Mouse (Mus musculus) thymus, postnatal 10 days (tissue): ENCODE data around the gene Mdm4.
A peak's percentile ranks its signal among the peaks of the same experiment; 100 is the strongest.
"Not testable (repeated sequence)": the region's sequence is repeated elsewhere in the genome, so short reads cannot be mapped to it uniquely, and the experiment has no call there.

Source experiments
- DNase-seq, 2 experiments: peaks; one replicate each; pipeline ENCODE4 v3.0.0; 2021; ENCODE audit warnings: low spot score in 2 of 2

Mdm4 gene

GRCm38 (mm10) chr1:133021391-133021790 lies 9.0 kb downstream of the Mdm4 start:
- DNase-seq: no peak

DNA sequence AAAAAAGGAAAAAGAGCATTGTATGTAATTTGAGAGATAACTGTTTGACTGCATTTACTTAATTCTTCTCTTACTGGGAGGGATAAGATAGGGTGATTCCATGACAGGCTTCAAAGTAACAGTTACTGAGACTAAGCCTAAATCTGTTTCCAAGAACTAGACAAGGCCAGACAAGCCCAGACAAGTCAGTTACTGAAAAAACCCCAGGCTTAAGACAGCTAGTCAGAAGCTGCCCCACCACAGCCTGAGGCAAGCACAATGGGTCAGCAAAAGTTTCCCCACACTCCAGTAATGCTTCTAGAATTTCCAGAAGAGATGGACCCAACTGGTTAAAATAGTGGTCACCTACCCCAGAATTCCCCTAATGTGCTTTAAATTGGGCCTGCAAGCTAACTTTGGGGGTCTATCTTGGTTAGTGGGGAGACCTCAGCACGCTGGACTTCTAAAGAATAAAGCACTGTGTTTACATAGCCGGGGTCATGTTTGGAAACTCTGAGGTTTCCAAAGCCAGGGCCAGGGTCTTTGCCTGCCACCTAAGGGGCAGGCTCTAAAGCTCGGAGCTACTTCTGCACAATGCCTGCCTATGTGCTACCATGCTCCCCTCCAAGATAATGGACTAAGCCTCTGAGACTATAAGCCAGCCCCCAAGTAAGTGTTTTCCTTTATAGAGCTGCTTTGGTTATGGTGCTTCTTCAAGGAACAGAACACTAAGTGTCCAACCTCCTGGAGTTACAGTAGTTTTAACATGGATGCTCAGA lies 10.0 kb downstream of the Mdm4 start:
- no peak for DNase-seq

GRCm38 (mm10) chr1:133019312-133019711 lies 11.0 kb downstream of the Mdm4 start:
- DNase-seq: no peak

DNA sequence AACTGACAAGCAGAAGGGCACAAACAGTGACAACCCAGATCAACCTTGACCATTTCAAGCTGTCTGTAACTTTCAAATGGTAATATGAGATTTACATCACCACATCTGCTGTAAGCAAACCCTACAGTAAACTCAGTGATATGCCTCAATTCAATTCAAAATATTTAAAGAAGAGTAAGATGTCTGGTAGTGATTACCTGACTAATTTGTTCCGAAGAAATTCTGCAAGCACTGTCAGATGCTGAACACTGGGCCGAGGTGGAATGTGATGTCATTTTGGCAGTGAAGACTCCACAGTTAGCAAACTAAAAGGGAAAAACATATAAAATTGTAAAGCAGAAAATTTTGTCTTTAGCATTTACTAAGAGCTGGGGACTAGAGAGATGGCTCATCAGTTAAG lies 11.8 kb downstream of the Mdm4 start:
- no peak for DNase-seq

GRCm38 (mm10) chr1:133016775-133017428 lies 13.5 kb downstream of the Mdm4 start:
- no peak for DNase-seq

DNA sequence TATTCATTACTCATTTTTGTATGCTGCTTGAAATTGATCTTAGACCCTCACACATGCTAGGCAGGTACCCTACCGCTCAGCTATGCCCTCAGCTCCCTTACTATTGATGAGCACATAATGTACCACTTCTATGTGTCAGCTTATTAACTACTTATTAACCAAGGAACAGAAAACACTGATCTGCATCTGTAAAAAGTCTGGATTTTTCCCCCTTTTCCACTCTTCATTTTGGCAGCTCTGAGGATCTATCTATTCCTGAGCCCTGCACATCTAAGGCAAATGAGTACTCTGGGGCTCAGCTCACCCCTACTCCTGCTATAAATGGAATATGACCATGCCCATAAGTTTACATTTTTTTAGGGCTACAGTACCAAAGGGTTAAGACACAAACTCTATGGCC lies 16.2 kb downstream of the Mdm4 start:
- no peak for DNase-seq

- no peak for DNase-seq
These were observed 17.0 kb downstream of the Mdm4 start for GRCm38 (mm10) chr1:133013331-133013730.

- peak; percentile 25 to 26 for DNase-seq
These were observed 18.2 kb downstream of the Mdm4 start for GRCm38 (mm10) chr1:133011955-133012841.

DNA sequence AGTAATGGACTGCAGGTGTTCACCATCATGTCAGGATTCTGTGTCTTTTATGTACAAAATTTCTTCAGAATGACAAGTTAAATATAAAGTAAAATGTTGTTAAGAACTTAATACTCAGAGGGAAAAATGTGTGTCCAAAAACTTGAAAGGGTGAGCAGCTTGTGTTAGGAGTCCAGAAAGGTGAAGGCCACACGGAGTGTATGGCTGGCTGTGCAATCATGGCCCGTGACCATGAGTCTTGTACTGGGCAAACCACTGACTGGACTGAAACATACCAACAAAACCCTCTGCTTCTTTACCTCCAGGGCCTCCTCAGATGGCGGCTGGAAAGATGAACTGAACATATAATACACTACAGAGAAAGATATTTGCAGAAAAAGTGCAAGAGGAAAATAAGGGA lies 23.8 kb downstream of the Mdm4 start:
- no peak for DNase-seq

DNA sequence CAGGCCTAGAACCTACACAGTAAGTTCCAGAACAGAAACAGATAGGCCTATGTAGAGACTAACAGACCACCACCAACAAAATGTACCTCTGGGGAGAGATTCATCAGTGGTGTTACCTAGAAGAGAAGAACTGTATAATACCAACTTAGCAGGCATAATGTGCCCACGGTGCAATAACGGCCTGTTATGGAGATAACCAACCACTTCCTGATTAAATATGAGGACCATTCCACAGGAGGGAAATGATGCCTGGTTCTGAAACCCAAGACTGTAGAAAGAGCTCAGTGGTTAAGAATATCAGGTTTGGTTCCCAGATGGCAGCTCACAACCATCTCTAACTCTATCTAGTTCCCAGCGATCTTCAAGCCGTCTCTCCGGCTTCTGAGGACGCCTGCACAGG lies 30.0 kb downstream of the Mdm4 start:
- DNase-seq: no peak

GRCm38 (mm10) chr1:132991580-132991979 lies 38.8 kb downstream of the Mdm4 start:
- DNase-seq: no peak

DNA sequence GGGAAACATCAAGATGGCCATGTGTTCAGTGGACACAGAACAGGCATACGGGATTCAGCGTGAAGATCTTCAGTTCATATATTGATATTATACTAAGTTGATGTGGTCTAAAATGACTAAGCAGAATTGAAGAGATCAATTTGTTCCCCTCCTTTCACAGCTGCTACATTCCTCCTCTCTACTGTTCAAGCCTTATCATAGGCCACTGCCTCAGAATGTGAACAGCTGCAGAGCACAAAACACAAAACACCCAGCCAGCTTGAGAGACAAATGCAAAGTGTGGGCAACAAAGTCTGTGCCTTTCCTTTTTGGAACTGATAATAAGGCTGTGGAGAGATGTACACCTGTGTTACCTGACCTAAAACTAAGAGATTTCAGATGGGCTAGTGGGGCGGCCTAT lies 39.6 kb downstream of the Mdm4 start:
- no peak for DNase-seq

DNA sequence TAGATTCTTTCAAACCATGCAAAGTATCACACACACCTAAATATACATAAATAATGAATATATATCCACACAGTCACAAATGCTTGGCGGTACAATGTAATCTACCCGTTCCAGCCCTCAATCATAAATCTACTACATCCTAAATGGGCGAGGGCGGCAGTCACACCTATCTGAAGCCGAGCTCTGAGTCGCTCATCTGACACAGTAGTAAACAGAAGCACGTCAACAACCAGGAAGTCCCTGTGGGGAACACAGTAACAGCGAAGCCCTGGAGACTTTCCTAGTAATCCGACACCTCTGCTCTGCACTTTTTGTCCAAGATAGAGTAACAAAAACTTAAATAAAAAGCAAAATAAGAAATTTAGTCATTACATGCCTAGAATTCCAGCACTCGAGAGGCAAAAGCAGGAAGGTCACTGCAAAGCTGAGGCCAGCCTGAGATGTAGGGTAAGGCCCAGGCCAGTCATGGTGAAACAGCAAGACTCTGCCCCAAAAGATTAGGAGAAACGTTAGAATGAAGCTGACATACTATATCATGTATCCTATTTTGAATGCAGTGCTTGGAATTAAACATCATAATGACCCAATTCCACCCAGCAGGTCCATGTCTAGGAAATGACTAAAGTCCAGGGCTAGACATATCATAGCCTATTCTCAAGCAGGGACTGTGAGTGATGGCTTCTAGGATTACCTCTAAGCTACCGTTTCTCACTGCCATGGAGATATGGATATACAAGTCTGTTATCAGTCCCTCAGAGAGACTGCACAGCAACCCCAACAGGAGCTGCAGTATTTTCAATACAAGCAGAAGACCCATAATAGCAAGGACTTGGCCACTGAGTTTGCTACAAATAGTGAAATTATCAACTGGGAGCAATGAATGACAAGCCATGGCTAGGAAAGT lies 41.6 kb downstream of the Mdm4 start:
- not testable (repeated sequence) for DNase-seq

DNA sequence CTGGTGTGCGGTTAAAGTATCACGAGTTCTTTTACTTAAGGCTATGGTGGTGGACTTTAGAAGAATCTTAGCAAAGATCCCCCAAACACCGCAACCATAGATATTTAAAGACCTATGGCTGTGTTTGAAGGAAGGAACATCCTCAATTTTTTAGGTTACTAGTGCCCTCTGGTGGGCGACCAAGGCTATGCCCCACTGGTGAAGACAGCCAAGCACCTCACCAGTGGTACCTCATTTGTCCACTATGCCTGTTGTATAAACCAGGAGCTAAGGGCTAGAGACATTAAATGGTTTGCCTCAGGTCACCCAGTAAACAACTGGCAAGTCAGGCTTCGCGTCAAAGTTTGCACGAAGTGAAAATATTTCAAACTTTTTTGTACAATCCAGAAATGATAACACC lies 47.6 kb downstream of the Mdm4 start:
- DNase-seq: peak; percentile 18 to 58

DNA sequence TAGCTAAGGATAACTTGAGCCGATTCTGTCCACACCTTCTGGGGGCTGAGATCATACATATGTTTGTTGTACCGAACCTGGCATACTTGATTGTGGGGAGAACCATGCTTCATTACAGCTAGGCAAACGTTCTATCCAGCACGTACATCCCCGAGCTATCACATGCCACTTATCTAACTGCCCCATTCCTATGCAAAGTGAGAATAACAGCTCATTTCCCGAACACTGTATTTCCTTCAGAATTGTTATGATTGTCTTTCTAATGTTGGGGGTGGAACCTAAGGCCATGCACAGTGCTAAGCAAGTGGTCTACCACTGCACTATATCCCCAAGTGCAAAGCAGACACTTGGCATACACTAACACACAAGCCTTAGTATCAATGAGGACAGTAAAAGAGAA lies 49.1 kb downstream of the Mdm4 start:
- no peak for DNase-seq

DNA sequence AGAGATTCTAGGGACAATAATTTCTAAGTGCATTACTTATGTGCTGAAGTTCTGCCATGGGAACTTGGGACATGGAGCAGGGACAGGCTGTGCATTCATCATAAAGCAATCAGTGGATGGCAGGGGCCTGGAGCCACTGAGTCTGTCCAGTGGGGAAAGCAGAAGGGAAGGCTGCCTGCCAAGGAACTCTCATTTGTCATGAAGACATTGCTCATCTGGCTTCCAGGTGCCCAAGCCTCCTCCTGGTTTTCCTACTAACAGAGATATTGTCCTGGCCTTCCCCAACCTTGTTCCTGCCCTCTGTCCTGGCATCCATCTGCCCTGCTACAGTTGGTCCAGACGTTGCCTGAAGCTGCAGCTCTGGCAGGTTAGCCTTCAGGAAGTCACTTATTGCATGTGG lies 53.0 kb downstream of the Mdm4 start:
- DNase-seq: no peak

GRCm38 (mm10) chr1:132968659-132969058 lies 61.7 kb downstream of the Mdm4 start:
- peak; percentile 13 to 59 for DNase-seq

GRCm38 (mm10) chr1:132964691-132965090 lies 65.7 kb downstream of the Mdm4 start:
- no peak for DNase-seq

DNA sequence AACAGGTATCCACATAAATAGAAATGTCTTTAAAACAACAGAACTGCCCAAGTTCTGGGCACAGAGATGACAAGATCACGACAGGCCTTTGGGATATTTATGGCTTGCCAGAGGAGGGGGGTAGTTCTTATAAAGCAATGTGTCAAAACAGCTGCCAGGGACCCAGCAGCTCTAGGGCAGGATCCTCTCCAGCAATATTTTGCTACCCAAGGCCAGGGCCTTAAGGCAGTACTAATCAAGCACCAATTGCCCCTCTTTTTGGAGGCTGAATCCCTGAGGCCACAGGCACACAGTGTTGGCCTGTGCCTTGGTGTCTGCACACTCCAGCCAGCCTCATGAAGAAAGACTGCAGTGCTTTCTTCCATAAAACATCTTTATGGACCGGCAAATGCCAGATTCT lies 66.3 kb downstream of the Mdm4 start:
- DNase-seq: no peak

DNA sequence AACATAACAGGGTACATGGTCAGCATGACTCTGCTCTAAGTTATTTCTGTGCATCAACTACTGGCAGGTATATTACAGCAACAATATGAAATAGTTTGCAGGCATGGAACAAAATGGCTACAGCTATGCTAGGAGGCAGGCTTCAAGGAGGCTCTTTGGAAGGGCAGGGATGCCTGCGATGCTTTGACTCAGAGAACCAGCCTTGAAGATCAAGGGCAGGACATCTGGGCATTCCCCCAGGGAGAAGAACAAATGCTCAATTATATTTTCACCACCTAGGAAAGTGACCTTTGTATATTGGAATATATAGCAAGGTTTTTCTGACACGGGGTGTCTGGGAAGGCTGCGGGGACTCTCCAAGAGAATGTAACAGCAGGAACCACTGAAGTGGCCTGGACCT lies 68.6 kb downstream of the Mdm4 start:
- no peak for DNase-seq

DNA sequence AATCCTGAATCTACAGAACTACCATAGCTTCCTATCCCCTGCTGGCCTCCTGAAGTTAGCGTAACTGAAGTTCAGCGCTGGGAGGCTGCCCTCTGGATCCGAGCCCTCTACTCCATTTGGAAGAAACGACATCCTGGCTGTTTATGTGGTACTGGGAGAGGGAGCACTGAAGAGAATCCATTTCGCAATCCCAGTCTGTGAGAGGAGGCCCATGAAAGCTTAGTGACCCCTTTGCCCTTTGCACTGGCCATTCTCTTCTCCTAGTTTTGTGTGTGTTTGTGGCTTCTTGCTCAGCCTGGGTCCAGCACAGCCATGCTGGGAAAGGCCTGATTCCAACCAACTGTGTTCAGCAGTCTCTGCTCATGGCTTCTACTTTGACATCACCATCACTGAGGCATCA lies 73.6 kb downstream of the Mdm4 start:
- no peak for DNase-seq

DNA sequence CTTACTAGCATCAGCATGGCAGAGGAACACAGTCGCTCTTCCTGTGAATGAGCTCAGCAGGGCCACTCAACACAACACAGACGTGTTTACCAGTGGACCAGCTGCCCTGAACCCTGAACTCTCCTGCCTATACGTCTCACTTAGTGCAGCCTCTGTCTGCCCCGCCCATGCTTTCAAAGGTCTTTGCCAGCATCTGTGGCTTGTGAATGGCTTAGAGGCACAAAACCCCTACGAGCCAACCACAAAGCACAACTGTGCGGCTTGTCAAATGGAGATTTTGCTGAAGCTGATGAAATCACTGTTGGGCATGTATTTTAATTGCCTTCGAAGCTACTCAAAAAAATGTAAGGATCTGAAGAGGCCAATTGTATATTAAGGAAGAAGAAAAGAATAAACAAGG lies 82.5 kb downstream of the Mdm4 start:
- no peak for DNase-seq
